Comparison of ENCODE assay signal across 9 mouse cellular contexts in the genomic region with DNA sequence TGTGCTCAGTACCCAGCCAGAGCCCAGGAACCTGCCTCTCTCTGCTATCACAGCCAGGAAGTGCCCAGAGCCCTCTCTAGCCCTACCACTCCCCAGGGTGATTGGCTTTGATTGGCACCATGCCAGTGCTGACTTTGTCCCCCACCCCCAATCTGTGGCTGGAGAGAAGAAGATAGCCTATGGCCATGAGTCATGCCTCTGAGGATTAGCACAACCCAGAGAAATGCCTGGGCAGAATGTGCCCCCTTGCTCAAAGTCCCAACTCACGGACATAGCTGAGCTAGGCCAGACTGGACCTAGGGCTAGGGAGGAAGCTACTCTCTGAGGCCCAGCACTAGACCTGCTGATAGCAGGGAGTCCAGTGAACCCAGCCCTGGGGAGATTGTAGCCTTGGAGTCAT. TPM values are rescaled to one million over a fixed set of nuclear protein-coding genes. Genes with fewer than 3 reads are reported as not detected.
A peak's percentile ranks its signal among the peaks of the same experiment; 100 is the strongest.
DNase-seq lines count a peak whose midpoint lies in the region; ATAC-seq lines count a peak whose summit lies in the region.
"Had no signal": no experiment of that assay in that cellular context is flagged by ENCODE, and none has a peak within 500 bp of the region (broad histone marks: within the 10 kb centered on the region; RNA-seq: fewer than 3 reads in every experiment).

No protein-coding gene starts in this region.

- H3K27me3 ChIP-seq in liver, embryonic 12.5 days (replicated peaks) = no peaks in the 10 kb centered on the region
- H3K27me3 ChIP-seq in liver, embryonic 11.5 days (replicated peaks; ENCODE audit: control insufficient read depth, insufficient read depth, low read length) = no peaks in the 10 kb centered on the region
- no peaks in the 10 kb centered on the region for H3K27me3 ChIP-seq in intestine, embryonic 15.5 days (replicated peaks)

- intact Hi-C loops in left cerebral cortex, postnatal 14 days (cut with DNase I) = no loop called here

- no peak for DNase-seq in liver, embryonic 11.5 days (ENCODE audit: low spot score)
- peak; percentile 75 for DNase-seq in Muller cell, postnatal 12 days (ENCODE audit: inconsistent ontology term)
- peak; percentile 76 for DNase-seq in large intestine, adult 2 months (ENCODE audit: low read depth, low spot score)
- no peak for DNase-seq in left cerebral cortex, postnatal 14 days (ENCODE audit: low spot score in 2 of 2)
- no peak for DNase-seq in adipocyte (ENCODE audit: low spot score)
- DNase-seq in right cerebral cortex, postnatal 10 days (ENCODE audit: low spot score in 2 of 2) = no peak

- WGBS in liver, embryonic 12.5 days (ENCODE audit: insufficient replicate concordance) = 33% methylated on average over 1 of the region's 1 CpGs
- WGBS in liver, embryonic 11.5 days = 42% methylated on average over 1 of the region's 1 CpGs
- 38% methylated on average over 1 of the region's 1 CpGs for WGBS in intestine, embryonic 15.5 days
- WGBS in large intestine, adult 2 months = 16% methylated on average over 1 of the region's 1 CpGs

- H3K4me3 ChIP-seq in liver, embryonic 12.5 days = no peak overlapping the region
- H3K4me3 ChIP-seq in liver, embryonic 11.5 days (ENCODE audit: low read depth, low read length) = no peak overlapping the region
- H3K4me3 ChIP-seq in intestine, embryonic 15.5 days (replicated peaks) = no peak overlapping the region

- H3K27ac ChIP-seq in liver, embryonic 12.5 days = no peak overlapping the region
- no peak overlapping the region for H3K27ac ChIP-seq in liver, embryonic 11.5 days (ENCODE audit: low read depth, low read length)
- H3K27ac ChIP-seq in intestine, embryonic 15.5 days = peak overlapping the region; percentile 8; the same call in 1 of the 2 replicates
- H3K27ac ChIP-seq: liver, embryonic 14.5 days had no signal

- H3K36me3 ChIP-seq in liver, embryonic 12.5 days = no peaks in the 10 kb centered on the region
- H3K36me3 ChIP-seq in liver, embryonic 11.5 days (ENCODE audit: control insufficient read depth, insufficient read depth, low read length) = no peaks in the 10 kb centered on the region
- H3K36me3 ChIP-seq in intestine, embryonic 15.5 days = no peaks in the 10 kb centered on the region

- no peaks in the 10 kb centered on the region for H3K9me3 ChIP-seq in liver, embryonic 12.5 days (replicated peaks)
- no peaks in the 10 kb centered on the region for H3K9me3 ChIP-seq in liver, embryonic 11.5 days (ENCODE audit: control insufficient read depth, low read length)
- no peaks in the 10 kb centered on the region for H3K9me3 ChIP-seq in intestine, embryonic 15.5 days

- H3K4me1 ChIP-seq in liver, embryonic 12.5 days = peaks cover 10% of the 10 kb centered on the region; the same call in 1 of the 2 replicates
- H3K4me1 ChIP-seq in liver, embryonic 11.5 days (replicated peaks; ENCODE audit: control insufficient read depth, insufficient read depth, low read length) = peaks cover 6% of the 10 kb centered on the region
- H3K4me1 ChIP-seq in intestine, embryonic 15.5 days (replicated peaks) = 0 out of 2 replicates have a peak, but pooled peaks cover 14% of the 10 kb centered on the region

- no peak overlapping the region for H3K4me2 ChIP-seq in liver, embryonic 12.5 days
- no peak overlapping the region for H3K4me2 ChIP-seq in liver, embryonic 11.5 days
- no peak overlapping the region for H3K4me2 ChIP-seq in intestine, embryonic 15.5 days (replicated peaks)

- no peak overlapping the region for H3K9ac ChIP-seq in liver, embryonic 12.5 days
- H3K9ac ChIP-seq in liver, embryonic 11.5 days (ENCODE audit: low read depth, low read length) = no peak overlapping the region
- H3K9ac ChIP-seq in intestine, embryonic 15.5 days = no peak overlapping the region
- H3K9ac ChIP-seq: liver, embryonic 14.5 days had no signal

- 0 out of 2 replicates have a peak, but pooled peaks have one; percentile 31 for ATAC-seq in liver, embryonic 12.5 days
- ATAC-seq in liver, embryonic 11.5 days (replicated peaks; ENCODE audit: low FRiP score) = no peak
- peak; percentile 87 for ATAC-seq in intestine, embryonic 15.5 days

RNA-seq across cellular contexts. Expression of a gene that starts 10.7 kb away (rescaled TPM):
- 2.7 and 3.1 TPM in 2 replicates for polyA plus RNA-seq in liver, embryonic 12.5 days (2016; fragmentation: Nextera tagmentation; extraction: Ambion mirVana)
- 4.1 and 4.4 TPM in 2 replicates for polyA plus RNA-seq in liver, embryonic 11.5 days (2014; fragmentation: Nextera tagmentation; extraction: Ambion mirVana)
- 10.5 and 13.4 TPM in 2 replicates for polyA plus RNA-seq in intestine, embryonic 15.5 days (2015; fragmentation: Nextera tagmentation; extraction: Ambion mirVana)
- polyA plus RNA-seq in large intestine, adult 2 months (2012; rRNA removed) = 63.6 and 113 TPM in 2 replicates
- 10 to 100 TPM; 17.0 to 28.3 TPM for total RNA-seq in left cerebral cortex, postnatal 14 days (2021)

RNA-seq across cellular contexts. Expression of a gene that starts 41.1 kb away (rescaled TPM):
- polyA plus RNA-seq in liver, embryonic 12.5 days (2016; fragmentation: Nextera tagmentation; extraction: Ambion mirVana) = not detected in 2 replicates
- polyA plus RNA-seq in liver, embryonic 11.5 days (2014; fragmentation: Nextera tagmentation; extraction: Ambion mirVana) = 0.27 TPM in 1 of 2 replicates, not detected in the other
- polyA plus RNA-seq in intestine, embryonic 15.5 days (2015; fragmentation: Nextera tagmentation; extraction: Ambion mirVana) = 0.43 and 0.58 TPM in 2 replicates
- 0.17 TPM in 1 of 2 replicates, not detected in the other for polyA plus RNA-seq in large intestine, adult 2 months (2012; rRNA removed)
- 1 to 10 TPM; 4.1 to 4.6 TPM for total RNA-seq in left cerebral cortex, postnatal 14 days (2021)
- polyA plus RNA-seq: liver, embryonic 14.5 days had no signal

RNA-seq across cellular contexts. Expression of a gene that starts 41.1 kb away (rescaled TPM):
- polyA plus RNA-seq in liver, embryonic 12.5 days (2016; fragmentation: Nextera tagmentation; extraction: Ambion mirVana) = not detected in 2 replicates
- polyA plus RNA-seq in liver, embryonic 11.5 days (2014; fragmentation: Nextera tagmentation; extraction: Ambion mirVana) = 0.04 and 0.08 TPM in 2 replicates
- polyA plus RNA-seq in intestine, embryonic 15.5 days (2015; fragmentation: Nextera tagmentation; extraction: Ambion mirVana) = 0.03 and 0.08 TPM in 2 replicates
- polyA plus RNA-seq in large intestine, adult 2 months (2012; rRNA removed) = 0.01 TPM in 1 of 2 replicates, not detected in the other
- 1 to 10 TPM; 3.7 to 3.9 TPM for total RNA-seq in left cerebral cortex, postnatal 14 days (2021)
- polyA plus RNA-seq: liver, embryonic 14.5 days had no signal

Comparison
In these comparisons a context has a peak if more than half of its experiments do, and no peak if none do; other contexts are left out.
1. DNase-seq: peak in Muller cell, postnatal 12 days (single experiment) and large intestine, adult 2 months (single experiment); none in liver, embryonic 11.5 days (single experiment), left cerebral cortex, postnatal 14 days (0 of 2), adipocyte (single experiment) and right cerebral cortex, postnatal 10 days (0 of 2).